Mouse (Mus musculus) gastrocnemius, postnatal 25 days (tissue): ENCODE measurements around the gene Slc7a10. TPM values are rescaled to one million over a fixed set of nuclear protein-coding genes. Genes with fewer than 3 reads are reported as not detected.

ENCODE experiments used
- DNase-seq: peaks from one replicate; pipeline ENCODE4 v3.0.0; 2022
- total RNA-seq, 2 experiments: library from RNA; stranded (reverse); gene quantifications; 1 replicate in 1 of 2; 2 replicates in 1 of 2; pipeline ENCODE4 v1.2.3; 2021

Slc7a10 gene
- total RNA-seq, 2 experiments from 2014 or later = 0.31 to 7.7 TPM

DNA sequence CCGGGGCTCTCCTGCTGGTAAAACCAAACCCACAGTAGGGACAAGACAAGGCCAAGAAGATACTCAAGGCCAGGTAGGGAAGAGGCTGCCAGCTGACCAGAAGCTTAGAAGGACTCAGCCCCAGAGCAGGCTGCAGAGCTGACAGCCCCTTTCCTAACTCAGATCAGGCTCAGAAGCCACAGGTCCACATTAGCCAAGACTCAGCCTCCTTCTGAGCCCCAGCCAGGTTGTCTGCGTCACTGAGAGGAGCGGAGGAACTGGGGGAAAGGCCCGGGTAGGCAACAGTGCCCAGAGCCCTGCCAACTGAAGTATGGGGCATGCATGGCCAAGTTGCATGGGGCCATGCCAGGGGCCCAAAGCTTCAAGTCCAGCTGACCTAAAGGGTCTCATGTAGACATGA is 13.7 kb upstream of the Slc7a10 start:
- no peak for DNase-seq

DNA sequence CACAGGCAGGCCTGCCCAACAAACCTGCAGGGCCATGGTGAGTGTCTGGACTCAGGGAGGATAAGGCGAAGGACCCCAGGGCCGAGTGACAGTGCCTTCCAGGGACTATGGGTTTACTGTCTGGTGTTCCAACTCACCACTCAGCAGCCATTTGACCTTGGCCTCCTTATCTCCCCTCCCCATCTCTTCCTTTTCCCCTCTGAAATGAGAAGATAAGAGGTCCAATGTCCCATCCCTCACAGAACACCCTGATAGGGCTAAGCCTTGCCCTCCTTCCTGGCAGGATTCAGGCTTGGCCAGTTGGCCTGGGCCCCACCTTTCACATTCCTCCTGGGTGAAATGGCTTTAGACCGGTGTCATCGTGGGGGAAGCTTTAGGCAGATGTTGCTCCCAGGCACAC is 10.7 kb upstream of the Slc7a10 start:
- no peak for DNase-seq

DNA sequence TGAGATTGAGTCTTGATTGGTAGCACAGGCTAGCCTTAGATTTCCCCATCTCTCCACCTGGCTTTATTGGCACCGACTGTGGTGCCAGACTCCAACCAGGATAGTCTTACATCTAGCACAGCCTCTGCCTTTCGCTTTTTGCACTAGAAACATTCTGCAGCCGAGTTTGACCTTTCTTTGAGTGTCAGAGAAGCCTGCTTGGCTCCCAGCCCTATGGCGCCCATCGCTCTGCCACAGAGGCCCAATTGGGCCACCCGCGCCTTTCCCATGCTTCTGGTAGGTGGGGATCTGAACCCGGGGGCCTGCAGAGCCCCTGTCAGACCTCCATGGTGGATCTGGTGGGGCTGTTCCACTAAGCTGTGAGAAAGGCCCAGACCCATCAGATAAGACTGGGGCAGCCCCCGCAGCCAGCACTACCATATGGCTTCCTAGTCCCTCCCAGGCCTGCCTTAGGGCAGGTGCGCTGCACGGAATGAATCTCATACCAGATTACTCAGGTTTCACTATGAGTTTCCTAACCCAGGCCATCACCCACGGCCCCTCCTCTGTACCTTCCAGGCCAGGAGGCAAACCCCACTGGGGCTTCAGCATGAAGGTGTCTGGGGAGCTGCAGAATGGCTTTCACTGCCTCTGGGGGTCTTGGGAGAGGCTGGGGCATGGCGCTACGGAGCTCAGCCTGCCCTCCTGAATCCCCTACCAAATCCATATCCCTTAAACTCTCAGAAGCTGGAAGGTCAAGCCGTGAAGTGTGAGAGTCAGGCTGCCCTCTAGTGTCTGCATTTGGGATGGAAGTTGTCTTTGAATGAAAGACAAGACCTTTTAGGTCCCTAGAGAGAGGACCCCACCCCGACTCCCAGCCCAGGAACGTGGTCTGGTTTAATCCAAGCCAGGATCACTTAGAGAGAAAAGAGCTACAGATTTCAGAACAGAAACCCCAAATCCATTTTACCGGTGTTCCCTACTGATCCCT is 9.5 kb upstream of the Slc7a10 start:
- no peak for DNase-seq

- DNase-seq = no peak
Observed at GRCm38 (mm10) chr7:35184833-35185724, 1.1 kb upstream of the Slc7a10 start.

- DNase-seq = no peak
Observed at GRCm38 (mm10) chr7:35189699-35190098, 3.5 kb downstream of the Slc7a10 start.

GRCm38 (mm10) chr7:35191276-35191675 is 5.1 kb downstream of the Slc7a10 start:
- no peak for DNase-seq

- DNase-seq = no peak
Observed at GRCm38 (mm10) chr7:35197022-35197421, 10.8 kb downstream of the Slc7a10 start.

DNA sequence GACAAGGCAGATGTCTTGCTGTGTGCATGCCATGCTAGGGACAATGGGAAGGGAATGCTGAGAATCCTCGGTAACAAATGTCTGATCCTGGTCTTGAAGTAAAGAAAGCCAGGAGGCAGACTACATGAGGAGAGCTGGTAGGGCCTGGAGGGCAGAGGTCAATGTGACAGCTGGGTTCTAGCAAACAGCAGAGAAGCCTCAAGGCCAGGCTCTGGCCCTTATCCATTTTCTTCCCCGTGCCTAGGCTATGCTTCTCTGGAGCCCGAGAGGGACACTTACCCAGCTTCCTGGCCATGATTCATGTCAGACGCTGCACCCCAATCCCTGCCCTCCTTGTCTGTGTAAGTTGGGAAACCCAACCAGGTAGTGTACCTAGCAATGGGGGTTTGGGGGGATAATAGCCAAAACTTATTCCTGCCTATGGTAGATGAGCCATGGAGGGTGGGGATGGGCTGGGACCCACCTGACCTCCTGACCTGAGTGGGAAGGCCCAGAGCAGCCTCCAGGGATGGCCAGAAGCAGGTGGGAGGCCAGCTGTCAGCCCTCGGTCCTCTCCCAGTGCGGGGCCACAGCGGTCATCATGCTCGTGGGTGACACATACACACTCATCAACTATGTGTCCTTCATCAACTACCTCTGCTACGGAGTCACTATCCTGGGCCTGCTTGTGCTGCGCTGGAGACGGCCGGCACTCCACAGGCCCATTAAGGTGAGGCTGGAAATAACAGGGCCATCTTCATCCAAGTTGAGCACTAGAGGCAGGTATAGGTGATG is 13.0 kb downstream of the Slc7a10 start:
- DNase-seq = no peak

DNA sequence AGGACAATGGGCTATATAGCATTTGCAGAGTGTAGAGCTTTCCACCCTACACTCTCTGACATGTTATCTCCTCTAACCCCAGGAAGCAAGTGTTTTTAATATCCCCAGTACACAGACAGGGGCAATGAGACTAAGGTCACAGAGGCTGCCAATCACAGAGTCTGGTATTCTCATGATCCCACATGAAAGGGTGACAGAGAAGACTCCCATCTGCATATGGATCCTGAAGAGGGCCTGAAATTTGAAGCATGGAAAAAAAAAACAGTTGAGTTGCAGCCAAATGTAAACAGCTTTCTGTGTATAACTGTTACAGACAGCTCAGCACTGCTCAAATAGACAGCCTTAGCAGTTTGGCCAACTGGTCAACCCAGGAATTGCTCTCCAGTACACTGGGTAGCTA is 13.6 kb downstream of the Slc7a10 start:
- no peak for DNase-seq

GRCm38 (mm10) chr7:35211791-35212190 is 25.6 kb downstream of the Slc7a10 start:
- DNase-seq = no peak

- no peak for DNase-seq
Observed at GRCm38 (mm10) chr7:35214442-35215222, 28.4 kb downstream of the Slc7a10 start.

GRCm38 (mm10) chr7:35215225-35215624 is 29.0 kb downstream of the Slc7a10 start, which contains the start of gene Lrp3:
TSS of gene Lrp3 (minus strand) at chr7:35215498.
- peak; percentile 79 for DNase-seq

GRCm38 (mm10) chr7:35215731-35216130 is 29.5 kb downstream of the Slc7a10 start:
- DNase-seq = no peak

DNA sequence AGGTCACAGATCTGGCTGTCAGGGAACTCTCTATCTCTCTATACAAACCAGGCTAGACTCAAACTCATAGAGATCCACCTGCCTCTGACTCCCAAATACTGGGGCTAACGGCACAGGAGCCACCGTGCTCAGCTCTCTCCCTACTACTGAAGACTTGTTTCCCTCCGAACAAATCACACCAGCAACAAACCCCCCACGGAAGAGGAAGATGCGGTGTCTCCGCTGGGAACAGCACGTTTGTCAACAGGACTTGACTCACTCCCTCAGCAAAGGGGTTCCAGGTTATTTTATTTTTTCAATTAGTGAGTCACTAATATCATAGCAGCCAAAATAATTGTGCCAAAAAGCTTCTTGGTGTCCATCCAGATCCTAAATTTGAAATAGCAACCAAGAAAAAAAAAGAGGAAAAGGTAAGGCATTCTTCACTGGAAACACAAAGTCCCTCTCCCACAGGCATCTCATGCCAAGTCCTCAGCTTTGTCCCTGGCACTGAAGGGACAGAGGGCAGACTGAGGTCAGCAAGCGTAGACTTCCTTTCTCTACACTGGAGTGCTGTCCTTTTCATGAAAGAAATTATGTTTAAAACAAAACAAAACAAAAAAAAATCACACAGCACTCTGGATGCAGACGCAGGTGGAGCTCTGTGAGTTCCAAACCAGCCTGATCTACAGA is 34.6 kb downstream of the Slc7a10 start:
- DNase-seq = no peak

- no peak for DNase-seq
Observed at GRCm38 (mm10) chr7:35230333-35230732, 44.1 kb downstream of the Slc7a10 start.

- DNase-seq = no peak
Observed at GRCm38 (mm10) chr7:35232796-35233455, 46.7 kb downstream of the Slc7a10 start.

DNA sequence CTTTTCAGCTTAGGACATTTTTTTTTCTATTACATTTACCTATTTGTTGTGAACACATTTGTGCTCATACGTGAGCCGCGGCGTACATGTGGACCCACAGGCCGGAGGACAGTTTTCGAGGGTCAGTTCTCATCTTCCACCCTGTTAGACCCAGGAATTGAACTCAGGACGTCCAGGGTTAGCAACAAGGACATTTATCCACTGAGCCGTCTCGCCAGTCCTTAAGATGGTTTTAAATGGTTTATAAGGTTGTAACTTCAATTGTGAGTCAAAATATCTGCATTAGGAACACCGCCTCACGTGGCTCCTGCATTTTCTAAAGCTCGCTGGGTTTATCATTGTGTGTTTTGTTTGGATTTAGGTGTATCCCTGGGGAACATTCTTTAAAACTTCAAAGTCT is 47.7 kb downstream of the Slc7a10 start:
- no peak for DNase-seq

DNA sequence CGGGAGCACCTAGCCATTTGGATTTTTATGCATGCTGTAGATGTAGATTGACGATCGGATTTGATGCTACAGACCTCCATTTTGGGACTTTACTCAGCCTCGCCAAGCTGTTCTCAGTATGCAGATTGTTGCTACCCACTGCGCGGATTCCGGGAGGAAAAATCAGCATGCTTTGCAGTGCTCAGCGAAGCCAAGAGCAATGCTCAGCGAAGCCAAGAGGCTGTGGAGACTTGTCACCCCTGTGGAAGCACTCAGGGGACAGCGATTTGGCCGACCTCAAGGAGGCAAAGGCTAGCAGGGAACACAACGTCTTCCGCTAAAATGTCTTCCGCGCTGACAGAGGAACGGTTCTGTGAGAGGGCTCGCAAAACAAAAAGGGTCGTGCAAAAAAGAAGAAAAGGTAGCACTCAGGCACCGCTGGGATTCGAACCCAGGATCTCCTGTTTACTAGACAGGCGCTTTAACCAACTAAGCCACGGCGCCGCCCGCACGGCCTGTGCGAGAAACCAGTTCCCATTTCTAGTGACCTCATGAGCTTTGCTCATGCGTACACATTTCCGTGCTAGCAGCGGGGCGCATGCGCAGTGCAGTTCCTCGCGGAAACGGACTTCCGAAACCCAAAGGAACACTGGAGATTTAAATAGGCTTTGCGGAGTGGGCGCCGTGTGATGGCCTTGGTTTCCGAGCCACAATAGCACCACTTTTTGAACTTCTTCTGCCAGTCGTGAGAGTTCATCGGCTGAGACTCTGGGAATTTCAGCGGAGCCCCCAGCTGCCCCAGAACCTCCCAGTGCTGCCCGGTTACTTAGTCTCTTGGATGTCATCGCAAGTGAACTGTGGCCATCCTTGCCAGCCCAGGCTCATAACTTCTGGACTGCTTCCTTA is 48.4 kb downstream of the Slc7a10 start:
- peak; percentile 93 for DNase-seq

GRCm38 (mm10) chr7:35235308-35235707 is 49.1 kb downstream of the Slc7a10 start:
- no peak for DNase-seq
